Mouse (Mus musculus): Measurements from ENCODE around the gene Tmem82. TPM values are rescaled to one million over a fixed set of nuclear protein-coding genes. Genes with fewer than 3 reads are reported as not detected.
"Not testable (repeated sequence)": the region's sequence is repeated elsewhere in the genome, so short reads cannot be mapped to it uniquely, and the experiment has no call there.

The Tmem82 gene
- polyA plus RNA-seq, 1 experiment from 2014 or later: 8.4 TPM

DNA sequence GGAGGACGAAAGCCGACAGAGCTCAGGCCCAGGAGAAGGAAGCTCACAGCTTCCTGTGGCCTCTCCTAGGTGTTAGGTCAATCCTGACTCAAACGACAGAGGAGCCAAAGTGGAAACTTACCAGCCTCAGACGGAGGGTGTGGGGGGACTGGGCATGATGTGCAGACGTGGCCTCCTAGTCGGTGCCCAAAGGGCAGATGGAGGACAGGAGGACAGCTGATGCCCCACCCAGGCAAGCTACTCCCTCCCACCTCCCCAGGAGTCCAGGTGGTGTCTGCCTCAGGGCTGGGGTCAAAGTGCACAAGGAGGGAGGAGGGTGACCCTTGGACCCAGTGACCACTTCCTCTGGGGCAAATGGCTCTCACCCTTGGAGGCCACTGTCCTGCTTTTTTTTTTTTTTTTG is 47.1 kb downstream of the Tmem82 start:
- H3K9ac ChIP-seq (ENCODE audit: low read length): no peak overlapping the region
- no peaks in the 10 kb centered on the region for H3K27me3 ChIP-seq (replicated peaks; ENCODE audit: control insufficient read depth, insufficient read depth, low read length)
- ATAC-seq (replicated peaks; ENCODE audit: low FRiP score, low TSS enrichment, low read depth) (no peak), DNase-seq (ENCODE audit: low spot score) (no peak)
- H3K4me1 ChIP-seq (replicated peaks; ENCODE audit: control insufficient read depth, insufficient read depth, low read length): 0 out of 2 replicates have a peak, but pooled peaks cover 9% of the 10 kb centered on the region
- no peak overlapping the region for H3K4me3 ChIP-seq (ENCODE audit: low read depth, low read length)
- 55% methylated on average over 6 of the region's 6 CpGs for WGBS
- H3K9me3 ChIP-seq (ENCODE audit: control insufficient read depth, low read length): no peaks in the 10 kb centered on the region
- no peak overlapping the region for H3K27ac ChIP-seq (ENCODE audit: low read depth)
- H3K4me2 ChIP-seq (ENCODE audit: low read length): no peak overlapping the region
- H3K36me3 ChIP-seq (ENCODE audit: control insufficient read depth, insufficient read depth, low read length): peaks cover 3% of the 10 kb centered on the region

DNA sequence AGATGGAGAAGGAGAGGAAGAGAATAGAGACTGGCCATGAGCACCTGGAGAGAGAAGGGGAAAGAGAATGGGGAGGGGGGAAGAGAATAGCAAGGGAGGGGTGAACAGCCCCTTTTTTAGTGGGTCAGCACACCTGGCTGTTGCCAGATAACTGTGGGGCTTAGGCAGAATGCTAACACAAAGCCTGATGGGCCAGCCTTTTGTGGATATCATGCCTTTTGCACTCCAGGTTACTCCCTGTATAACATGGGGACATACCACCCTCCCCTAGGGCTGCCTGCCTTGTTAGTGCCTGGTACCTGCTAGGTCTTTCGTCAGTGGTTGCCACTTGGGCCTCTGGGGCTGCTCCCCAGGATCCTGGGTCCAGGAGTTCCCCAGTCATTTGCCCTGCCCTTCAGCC is 47.6 kb downstream of the Tmem82 start:
- no peaks in the 10 kb centered on the region for H3K9me3 ChIP-seq (ENCODE audit: control insufficient read depth, low read length)
- H3K27ac ChIP-seq (ENCODE audit: low read depth): no peak overlapping the region
- 0 out of 2 replicates have a peak, but pooled peaks cover 9% of the 10 kb centered on the region for H3K4me1 ChIP-seq (replicated peaks; ENCODE audit: control insufficient read depth, insufficient read depth, low read length)
- no peak for ATAC-seq (replicated peaks; ENCODE audit: low FRiP score, low TSS enrichment, low read depth)
- no peak overlapping the region for H3K4me3 ChIP-seq (ENCODE audit: low read depth, low read length)
- no peaks in the 10 kb centered on the region for H3K27me3 ChIP-seq (replicated peaks; ENCODE audit: control insufficient read depth, insufficient read depth, low read length)
- H3K9ac ChIP-seq (ENCODE audit: low read length): no peak overlapping the region
- DNase-seq (ENCODE audit: low spot score): no peak
- WGBS: 85% methylated on average over 1 of the region's 1 CpGs
- H3K4me2 ChIP-seq (ENCODE audit: low read length): no peak overlapping the region
- H3K36me3 ChIP-seq (ENCODE audit: control insufficient read depth, insufficient read depth, low read length): no peaks in the 10 kb centered on the region

DNA sequence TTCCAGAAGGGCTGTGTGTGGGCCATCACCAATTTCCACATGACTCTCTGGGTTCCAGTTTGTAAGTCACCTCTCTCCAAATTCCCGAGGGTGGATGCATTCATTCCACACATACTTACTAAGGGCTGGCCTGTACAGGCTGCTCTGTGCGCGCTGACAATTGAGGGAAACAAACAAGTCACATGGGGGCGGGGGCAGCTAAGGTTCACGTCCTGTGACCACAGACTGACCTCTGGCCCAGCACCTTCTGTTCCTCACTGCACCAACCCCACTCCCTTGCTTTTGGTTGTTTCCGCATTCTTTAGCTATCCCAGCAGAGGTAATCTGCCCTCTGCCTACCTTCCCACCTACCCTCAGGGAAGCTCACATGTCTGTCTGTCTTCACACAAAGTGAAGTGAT is 48.4 kb downstream of the Tmem82 start:
- no peak for DNase-seq (ENCODE audit: low spot score)
- H3K4me1 ChIP-seq (replicated peaks; ENCODE audit: control insufficient read depth, insufficient read depth, low read length): 0 out of 2 replicates have a peak, but pooled peaks cover 10% of the 10 kb centered on the region
- no peaks in the 10 kb centered on the region for H3K9me3 ChIP-seq (ENCODE audit: control insufficient read depth, low read length)
- H3K27me3 ChIP-seq (replicated peaks; ENCODE audit: control insufficient read depth, insufficient read depth, low read length): no peaks in the 10 kb centered on the region
- no peak overlapping the region for H3K27ac ChIP-seq (ENCODE audit: low read depth)
- WGBS: 53% methylated on average over 6 of the region's 6 CpGs
- no peak overlapping the region for H3K4me2 ChIP-seq (ENCODE audit: low read length)
- no peak overlapping the region for H3K9ac ChIP-seq (ENCODE audit: low read length)
- H3K4me3 ChIP-seq (ENCODE audit: low read depth, low read length): no peak overlapping the region
- no peak for ATAC-seq (replicated peaks; ENCODE audit: low FRiP score, low TSS enrichment, low read depth)
- H3K36me3 ChIP-seq (ENCODE audit: control insufficient read depth, insufficient read depth, low read length): no peaks in the 10 kb centered on the region

DNA sequence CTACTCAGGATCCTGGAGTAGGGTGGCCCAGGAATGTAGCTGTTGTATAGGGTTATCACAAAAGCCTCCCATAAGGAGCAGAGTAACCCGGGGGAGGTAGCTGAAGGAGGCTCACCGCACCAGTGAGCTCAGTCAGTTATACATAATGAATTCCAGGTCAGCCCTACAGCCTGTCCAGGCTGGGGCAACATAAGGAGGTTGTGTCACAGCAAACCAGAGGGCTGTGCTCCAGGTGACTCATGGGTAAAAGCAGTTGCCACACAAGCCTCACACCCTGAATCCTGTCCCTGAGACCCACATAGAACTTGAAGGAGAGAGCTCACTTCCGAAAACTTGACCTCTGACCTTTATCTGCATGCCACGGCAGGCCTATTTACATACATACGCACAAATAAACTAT is 49.5 kb downstream of the Tmem82 start:
- Histone ChIP-seq H3K27ac (ENCODE audit: low read depth) (no peak overlapping the region), H3K4me1 (replicated peaks; ENCODE audit: control insufficient read depth, insufficient read depth, low read length) (0 out of 2 replicates have a peak, but pooled peaks cover 10% of the 10 kb centered on the region), H3K4me3 (ENCODE audit: low read depth, low read length) (no peak overlapping the region), H3K36me3 (ENCODE audit: control insufficient read depth, insufficient read depth, low read length) (no peaks in the 10 kb centered on the region), H3K4me2 (ENCODE audit: low read length) (no peak overlapping the region), H3K27me3 (replicated peaks; ENCODE audit: control insufficient read depth, insufficient read depth, low read length) (no peaks in the 10 kb centered on the region), H3K9me3 (ENCODE audit: control insufficient read depth, low read length) (no peaks in the 10 kb centered on the region), H3K9ac (ENCODE audit: low read length) (no peak overlapping the region)
- 88% methylated on average over 5 of the region's 5 CpGs for WGBS
- DNase-seq (ENCODE audit: low spot score) (no peak), ATAC-seq (replicated peaks; ENCODE audit: low FRiP score, low TSS enrichment, low read depth) (no peak)

DNA sequence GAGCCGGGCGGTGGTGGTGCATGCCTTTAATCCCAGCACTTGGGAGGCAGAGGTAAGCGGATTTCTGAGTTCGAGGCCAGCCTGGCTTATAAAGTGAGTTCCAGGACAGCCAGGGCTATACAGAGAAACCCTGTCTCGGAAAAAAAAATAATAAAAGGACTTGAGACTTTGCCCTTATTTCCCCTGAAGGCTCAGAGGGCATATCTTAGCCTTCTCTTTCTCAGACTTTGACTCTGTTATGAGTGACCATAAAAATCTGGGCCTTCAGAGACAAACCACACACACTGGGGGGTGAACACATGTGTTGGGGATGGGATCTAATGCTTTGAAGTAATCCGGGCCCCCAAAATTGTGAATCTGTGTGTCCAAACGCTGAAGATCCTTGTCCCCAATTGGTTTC is 51.3 kb downstream of the Tmem82 start:
- WGBS: 89% methylated on average over 7 of the region's 7 CpGs
- H3K9me3 ChIP-seq (ENCODE audit: control insufficient read depth, low read length); H3K27ac ChIP-seq (ENCODE audit: low read depth); H3K9ac ChIP-seq (ENCODE audit: low read length); H3K4me1 ChIP-seq (replicated peaks; ENCODE audit: control insufficient read depth, insufficient read depth, low read length); H3K4me3 ChIP-seq (ENCODE audit: low read depth, low read length); H3K4me2 ChIP-seq (ENCODE audit: low read length); H3K27me3 ChIP-seq (replicated peaks; ENCODE audit: control insufficient read depth, insufficient read depth, low read length); H3K36me3 ChIP-seq (ENCODE audit: control insufficient read depth, insufficient read depth, low read length); DNase-seq (ENCODE audit: low spot score); ATAC-seq (replicated peaks; ENCODE audit: low FRiP score, low TSS enrichment, low read depth): not testable (repeated sequence)

DNA sequence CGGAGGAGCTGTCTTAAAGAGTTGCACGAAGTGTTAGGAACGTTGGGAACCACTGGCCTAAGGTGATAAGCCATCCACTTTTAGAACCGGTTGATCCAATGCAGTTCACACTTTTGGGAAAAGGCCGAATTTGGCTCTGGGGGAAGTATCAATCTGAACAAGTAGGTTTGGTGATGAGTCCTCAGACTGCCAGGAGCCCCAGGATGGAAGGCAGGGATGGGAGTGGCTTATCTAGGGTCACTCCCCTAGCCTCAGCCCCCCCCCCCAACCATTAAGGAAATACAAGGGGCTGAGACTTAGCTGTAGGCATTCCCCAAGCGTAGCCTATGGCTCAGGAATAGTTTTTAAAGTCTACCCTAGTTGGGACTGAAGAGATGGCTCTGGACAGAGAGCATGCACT is 52.2 kb downstream of the Tmem82 start:
- no peak for DNase-seq (ENCODE audit: low spot score)
- no peak for ATAC-seq (replicated peaks; ENCODE audit: low FRiP score, low TSS enrichment, low read depth)
- H3K4me1 ChIP-seq (replicated peaks; ENCODE audit: control insufficient read depth, insufficient read depth, low read length): 0 out of 2 replicates have a peak, but pooled peaks cover 2% of the 10 kb centered on the region
- no peak overlapping the region for H3K4me2 ChIP-seq (ENCODE audit: low read length)
- WGBS: 83% methylated on average over 6 of the region's 6 CpGs
- no peak overlapping the region for H3K27ac ChIP-seq (ENCODE audit: low read depth)
- no peak overlapping the region for H3K4me3 ChIP-seq (ENCODE audit: low read depth, low read length)
- H3K27me3 ChIP-seq (replicated peaks; ENCODE audit: control insufficient read depth, insufficient read depth, low read length): no peaks in the 10 kb centered on the region
- H3K9ac ChIP-seq (ENCODE audit: low read length): no peak overlapping the region
- no peaks in the 10 kb centered on the region for H3K36me3 ChIP-seq (ENCODE audit: control insufficient read depth, insufficient read depth, low read length)
- H3K9me3 ChIP-seq (ENCODE audit: control insufficient read depth, low read length): no peaks in the 10 kb centered on the region

DNA sequence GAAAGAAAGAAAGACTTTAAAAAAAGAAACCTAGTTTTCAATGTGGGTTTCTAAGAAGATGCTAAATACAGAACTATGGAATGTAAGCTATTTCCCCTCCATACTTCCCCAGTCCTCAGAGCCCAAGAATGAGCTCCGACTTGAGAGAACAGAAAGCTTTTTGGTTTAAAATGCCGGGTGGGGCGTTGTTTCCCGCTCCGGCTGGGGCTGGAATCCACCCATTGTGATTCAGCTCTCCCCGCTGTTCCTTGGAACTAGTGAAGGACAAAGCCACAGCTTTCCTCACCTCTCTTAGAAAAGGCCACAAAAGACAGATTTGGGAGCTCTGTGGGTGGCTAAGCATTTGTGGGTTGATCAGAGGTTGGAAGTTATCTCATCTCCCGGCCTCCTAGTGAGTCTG is 53.1 kb downstream of the Tmem82 start:
- ATAC-seq (replicated peaks; ENCODE audit: low FRiP score, low TSS enrichment, low read depth): no peak
- Histone ChIP-seq H3K4me3 (ENCODE audit: low read depth, low read length) (no peak overlapping the region), H3K4me2 (ENCODE audit: low read length) (no peak overlapping the region), H3K9me3 (ENCODE audit: control insufficient read depth, low read length) (no peaks in the 10 kb centered on the region), H3K9ac (ENCODE audit: low read length) (no peak overlapping the region), H3K27ac (ENCODE audit: low read depth) (peak overlapping the region; percentile 24; the same call in 1 of the 2 replicates), H3K4me1 (replicated peaks; ENCODE audit: control insufficient read depth, insufficient read depth, low read length) (0 out of 2 replicates have a peak, but pooled peaks cover 2% of the 10 kb centered on the region), H3K27me3 (replicated peaks; ENCODE audit: control insufficient read depth, insufficient read depth, low read length) (no peaks in the 10 kb centered on the region), H3K36me3 (ENCODE audit: control insufficient read depth, insufficient read depth, low read length) (no peaks in the 10 kb centered on the region)
- no peak for DNase-seq (ENCODE audit: low spot score)
- 62% methylated on average over 7 of the region's 7 CpGs for WGBS

DNA sequence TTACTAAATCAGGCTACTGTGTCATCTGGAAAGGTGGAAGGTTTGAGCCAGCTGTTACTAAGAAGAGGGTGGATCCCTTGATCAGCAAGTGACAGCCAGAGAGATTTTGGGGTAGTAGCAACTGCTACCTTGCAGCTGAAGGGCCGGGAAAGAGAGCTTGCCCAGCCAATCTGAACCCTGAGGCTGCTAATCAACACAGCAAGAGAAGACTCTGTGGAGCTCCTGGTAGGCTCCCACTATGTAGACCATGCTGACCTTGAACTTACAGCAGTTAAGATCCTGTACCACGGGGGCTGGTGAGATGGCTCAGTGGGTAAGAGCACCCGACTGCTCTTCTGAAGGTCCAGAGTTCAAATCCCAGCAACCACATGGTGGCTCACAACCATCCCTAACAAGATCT is 53.8 kb downstream of the Tmem82 start:
- no peak overlapping the region for H3K27ac ChIP-seq (ENCODE audit: low read depth)
- ATAC-seq (replicated peaks; ENCODE audit: low FRiP score, low TSS enrichment, low read depth) (no peak), DNase-seq (ENCODE audit: low spot score) (no peak)
- H3K27me3 ChIP-seq (replicated peaks; ENCODE audit: control insufficient read depth, insufficient read depth, low read length): no peaks in the 10 kb centered on the region
- no peaks in the 10 kb centered on the region for H3K9me3 ChIP-seq (ENCODE audit: control insufficient read depth, low read length)
- H3K9ac ChIP-seq (ENCODE audit: low read length): no peak overlapping the region
- no peak overlapping the region for H3K4me3 ChIP-seq (ENCODE audit: low read depth, low read length)
- no peak overlapping the region for H3K4me2 ChIP-seq (ENCODE audit: low read length)
- H3K4me1 ChIP-seq (replicated peaks; ENCODE audit: control insufficient read depth, insufficient read depth, low read length): peaks cover 5% of the 10 kb centered on the region; the same call in 1 of the 2 replicates
- H3K36me3 ChIP-seq (ENCODE audit: control insufficient read depth, insufficient read depth, low read length): no peaks in the 10 kb centered on the region
- 73% methylated on average over 3 of the region's 3 CpGs for WGBS

DNA sequence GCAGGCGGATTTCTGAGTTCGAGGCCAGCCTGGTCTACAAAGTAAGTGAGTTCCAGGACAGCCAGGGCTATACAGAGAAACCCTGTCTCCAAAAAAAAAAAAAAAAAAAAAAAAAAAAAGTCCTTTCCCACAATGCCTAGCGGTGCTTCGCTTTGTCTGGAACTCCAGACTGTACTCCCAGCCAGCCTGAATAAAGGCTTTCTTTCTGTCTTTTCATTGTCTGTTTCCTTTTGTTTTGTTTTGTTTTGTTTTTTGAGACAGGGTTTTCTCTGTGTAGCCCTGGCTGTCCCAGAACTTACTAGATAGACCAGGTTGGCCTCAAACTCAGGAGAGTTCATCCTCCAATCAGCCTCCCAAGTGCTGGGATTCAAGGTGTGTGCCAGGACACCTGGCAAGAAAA is 54.2 kb downstream of the Tmem82 start:
- H3K4me3 ChIP-seq (ENCODE audit: low read depth, low read length): no peak overlapping the region
- H3K9me3 ChIP-seq (ENCODE audit: control insufficient read depth, low read length): no peaks in the 10 kb centered on the region
- H3K27me3 ChIP-seq (replicated peaks; ENCODE audit: control insufficient read depth, insufficient read depth, low read length): no peaks in the 10 kb centered on the region
- H3K36me3 ChIP-seq (ENCODE audit: control insufficient read depth, insufficient read depth, low read length): no peaks in the 10 kb centered on the region
- no peak overlapping the region for H3K4me2 ChIP-seq (ENCODE audit: low read length)
- peaks cover 7% of the 10 kb centered on the region; the same call in 1 of the 2 replicates for H3K4me1 ChIP-seq (replicated peaks; ENCODE audit: control insufficient read depth, insufficient read depth, low read length)
- H3K9ac ChIP-seq (ENCODE audit: low read length): no peak overlapping the region
- no peak overlapping the region for H3K27ac ChIP-seq (ENCODE audit: low read depth)
- 94% methylated on average over 4 of the region's 4 CpGs for WGBS
- ATAC-seq (replicated peaks; ENCODE audit: low FRiP score, low TSS enrichment, low read depth) (no peak), DNase-seq (ENCODE audit: low spot score) (no peak)
